Mouse (Mus musculus): ENCODE data around the gene Stab1.
A peak's percentile ranks its signal among the peaks of the same experiment; 100 is the strongest.

Stab1 gene

DNA sequence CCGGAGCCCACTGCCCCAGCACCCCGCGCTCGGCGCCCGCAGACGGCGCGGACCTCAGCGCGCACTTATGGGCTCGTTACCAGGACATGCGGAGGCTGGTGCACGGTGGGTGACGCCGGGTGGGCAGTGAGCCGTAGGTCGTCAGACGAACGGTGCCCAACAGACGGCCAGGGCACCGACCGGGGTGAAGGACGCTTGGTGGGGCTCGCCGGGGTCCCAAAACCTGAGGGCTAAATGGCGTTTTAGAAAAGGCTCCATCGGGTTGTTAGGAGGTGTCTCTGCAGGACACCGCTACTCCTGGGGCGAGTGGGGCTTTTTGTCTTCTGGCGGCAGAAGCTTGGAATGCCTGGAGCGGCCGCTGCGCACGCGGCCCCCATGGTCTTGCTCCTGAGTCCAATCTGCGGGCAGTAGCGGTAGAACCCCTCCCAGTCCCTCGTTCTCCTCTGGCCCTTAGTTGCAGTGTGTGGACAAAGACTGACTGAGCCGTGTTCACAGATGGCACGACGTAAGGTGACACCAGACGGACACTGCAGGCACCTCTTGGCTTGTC, 37.1 kb downstream of the Stab1 start:
- DNase-seq (ENCODE audit: low spot score), result no peak

DNA sequence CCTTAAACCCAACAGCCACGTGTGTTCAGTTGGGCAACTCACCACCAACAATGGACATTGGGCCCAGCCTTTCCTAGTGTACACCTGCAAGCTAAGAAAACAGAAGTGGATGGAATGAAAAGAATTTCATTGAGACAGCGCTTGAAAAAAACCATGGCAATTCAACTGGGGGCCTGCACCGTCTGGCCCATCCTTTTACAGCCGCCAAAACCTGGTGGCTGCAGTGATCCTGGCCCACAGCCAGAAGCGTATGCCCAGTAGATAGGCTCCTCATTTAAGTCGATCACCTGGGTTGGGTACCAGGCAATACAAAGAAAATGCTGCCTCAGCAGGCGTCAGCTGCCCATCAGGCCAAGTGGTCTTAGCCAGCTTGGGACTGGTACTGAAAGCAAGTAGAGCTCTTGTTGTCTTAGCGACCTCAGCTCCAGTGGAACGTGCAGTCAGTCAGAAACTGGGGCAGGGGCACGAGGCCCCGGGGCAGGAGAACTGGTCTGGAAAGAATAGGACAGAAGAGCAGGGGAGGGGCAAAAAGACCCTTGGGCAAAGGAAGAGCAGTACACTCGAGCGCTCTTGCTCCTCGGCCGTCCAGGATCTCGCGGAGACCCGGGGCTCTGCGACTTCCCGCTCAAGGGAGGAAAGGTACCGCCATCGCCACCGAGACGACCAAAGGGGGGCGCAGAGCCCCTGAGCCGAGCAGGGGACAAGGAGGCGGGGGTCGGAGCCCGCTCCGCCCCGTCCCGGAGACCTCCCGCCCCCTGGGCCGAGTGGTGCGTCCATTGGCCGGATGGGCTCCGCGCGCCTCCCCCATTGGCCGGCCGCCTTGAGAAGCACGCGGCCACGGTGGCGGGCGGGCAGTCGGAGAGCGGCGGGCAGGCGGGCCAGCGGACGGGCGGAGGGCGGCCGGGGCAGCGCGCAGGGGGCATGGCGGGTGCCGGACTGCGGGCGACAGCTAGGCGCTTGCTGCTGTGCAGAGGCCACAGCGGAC, 37.9 kb downstream of the Stab1 start, which contains the start of gene Nt5dc2:
Nt5dc2 (plus strand) TSS at position 818 of the 985 bp plus-strand sequence.
- peak; percentile 84 for DNase-seq (ENCODE audit: low spot score)

DNA sequence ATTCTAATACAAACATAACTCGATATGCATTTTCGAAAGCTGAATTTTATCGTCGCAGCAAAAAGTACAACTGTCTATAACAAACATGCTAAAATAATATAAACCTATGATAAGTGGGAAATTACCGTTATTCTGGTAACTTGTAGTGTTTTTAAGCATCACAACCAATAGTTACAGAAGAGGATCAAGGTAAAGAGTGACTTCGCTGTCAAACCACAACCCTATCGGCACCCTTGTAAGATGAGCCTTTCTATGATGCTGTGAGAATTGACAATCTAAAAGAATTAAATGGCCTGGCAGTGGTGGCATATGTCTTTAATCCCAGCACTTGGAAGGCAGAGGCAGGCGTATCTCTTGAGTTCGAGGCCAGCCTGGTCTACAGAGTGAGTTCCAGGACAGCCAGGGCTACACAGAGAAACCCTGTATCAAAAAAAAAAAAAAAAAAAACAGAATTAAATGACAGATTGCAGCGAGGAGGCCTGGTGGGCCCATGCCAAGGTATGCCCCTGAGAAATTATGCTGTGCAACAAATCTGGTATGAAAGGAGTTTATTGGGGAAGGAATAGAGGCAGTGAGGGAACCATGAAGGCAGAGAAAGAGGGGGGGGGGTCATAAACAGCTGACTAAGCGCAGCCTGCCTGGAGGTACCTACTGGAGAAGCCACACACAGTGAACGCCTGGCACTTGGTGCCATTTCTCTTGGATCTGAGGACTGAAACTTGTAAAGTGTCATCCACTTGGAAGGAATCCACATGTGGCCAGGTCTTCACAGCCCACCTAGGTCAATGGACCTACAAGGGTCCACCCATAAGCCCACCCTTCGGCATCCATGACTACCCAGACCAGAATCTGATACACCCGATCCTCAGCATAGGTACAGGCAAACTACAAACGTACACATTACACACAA, 38.9 kb downstream of the Stab1 start:
- no peak for DNase-seq (ENCODE audit: low spot score)

DNA sequence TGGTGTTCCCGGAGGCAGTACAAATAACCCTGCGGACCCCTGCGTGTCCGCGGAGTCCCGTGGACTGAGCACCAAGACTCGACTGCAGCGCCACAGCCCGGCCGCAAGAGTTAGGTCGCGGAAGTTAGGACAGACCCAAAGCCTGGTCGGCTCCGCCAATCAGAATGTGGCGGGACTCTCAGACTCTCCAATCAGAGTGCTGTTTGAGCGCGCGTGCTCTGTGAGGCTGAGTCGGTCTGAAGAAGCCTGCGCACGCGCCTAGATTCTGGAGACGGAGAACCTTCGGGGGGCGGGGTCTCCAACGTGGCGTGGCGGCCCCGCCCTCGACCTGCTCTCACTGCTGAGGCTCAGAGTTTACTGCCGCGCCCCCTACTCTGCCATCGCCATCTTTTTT, 39.6 kb downstream of the Stab1 start, which contains the start of gene Smim4:
Smim4 (minus strand) TSS at position 131 of the 394 bp plus-strand sequence.
- DNase-seq (ENCODE audit: low spot score), result peak; percentile 97

DNA sequence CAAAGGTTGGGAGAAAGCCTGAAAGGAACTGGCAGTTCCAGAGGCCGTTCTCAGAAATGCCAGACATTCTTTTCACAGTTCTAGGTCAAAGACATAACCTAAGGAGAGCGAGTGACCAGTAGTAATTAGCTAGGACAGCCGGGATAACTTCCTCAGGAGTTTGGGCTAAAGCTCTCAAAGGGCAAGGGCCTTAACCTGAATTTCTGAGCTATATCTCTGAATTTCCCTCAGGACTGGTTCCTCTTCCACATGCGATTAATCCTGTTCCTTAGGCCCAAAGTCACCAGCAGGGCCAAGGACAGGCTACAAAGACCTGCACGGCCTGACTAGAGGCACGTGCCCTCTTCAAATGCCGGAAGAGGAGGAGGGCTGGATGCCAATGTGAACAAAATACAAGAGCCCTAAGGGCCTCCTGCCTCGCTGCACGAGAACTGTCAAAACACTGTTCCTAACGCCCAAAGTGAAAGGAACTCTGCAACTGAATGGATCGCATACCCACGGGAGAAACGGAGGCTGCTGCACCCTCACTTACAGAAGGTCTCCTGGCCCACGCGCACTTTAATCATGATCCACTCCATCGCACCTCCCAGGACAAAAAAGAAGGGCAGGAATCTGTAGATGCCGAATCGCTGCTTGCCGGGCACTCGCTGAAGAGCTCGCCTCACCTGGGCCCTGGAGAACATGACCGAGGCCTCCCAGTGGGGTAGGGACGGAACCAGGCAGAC, 40.2 kb downstream of the Stab1 start:
- no peak for DNase-seq (ENCODE audit: low spot score)

DNA sequence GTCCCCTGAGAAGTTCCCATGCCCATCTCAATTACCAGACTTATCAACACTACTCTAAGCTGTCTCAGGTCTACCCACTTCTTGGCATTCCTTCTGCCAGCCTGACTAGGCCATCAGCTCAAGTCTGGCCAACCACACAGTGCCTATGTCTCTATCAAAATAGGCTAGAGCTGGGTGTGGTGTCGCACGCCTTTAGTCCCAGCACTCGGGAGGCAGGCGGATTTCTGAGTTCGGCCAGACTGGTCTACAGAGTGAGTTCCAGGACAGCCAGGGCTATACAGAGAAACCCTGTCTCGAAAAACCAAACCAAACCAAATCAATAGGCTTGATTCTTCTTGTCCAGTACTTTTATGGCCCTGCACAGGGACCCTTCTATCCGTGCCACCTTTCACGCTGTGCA, 41.6 kb downstream of the Stab1 start:
- no peak for DNase-seq (ENCODE audit: low spot score)

DNA sequence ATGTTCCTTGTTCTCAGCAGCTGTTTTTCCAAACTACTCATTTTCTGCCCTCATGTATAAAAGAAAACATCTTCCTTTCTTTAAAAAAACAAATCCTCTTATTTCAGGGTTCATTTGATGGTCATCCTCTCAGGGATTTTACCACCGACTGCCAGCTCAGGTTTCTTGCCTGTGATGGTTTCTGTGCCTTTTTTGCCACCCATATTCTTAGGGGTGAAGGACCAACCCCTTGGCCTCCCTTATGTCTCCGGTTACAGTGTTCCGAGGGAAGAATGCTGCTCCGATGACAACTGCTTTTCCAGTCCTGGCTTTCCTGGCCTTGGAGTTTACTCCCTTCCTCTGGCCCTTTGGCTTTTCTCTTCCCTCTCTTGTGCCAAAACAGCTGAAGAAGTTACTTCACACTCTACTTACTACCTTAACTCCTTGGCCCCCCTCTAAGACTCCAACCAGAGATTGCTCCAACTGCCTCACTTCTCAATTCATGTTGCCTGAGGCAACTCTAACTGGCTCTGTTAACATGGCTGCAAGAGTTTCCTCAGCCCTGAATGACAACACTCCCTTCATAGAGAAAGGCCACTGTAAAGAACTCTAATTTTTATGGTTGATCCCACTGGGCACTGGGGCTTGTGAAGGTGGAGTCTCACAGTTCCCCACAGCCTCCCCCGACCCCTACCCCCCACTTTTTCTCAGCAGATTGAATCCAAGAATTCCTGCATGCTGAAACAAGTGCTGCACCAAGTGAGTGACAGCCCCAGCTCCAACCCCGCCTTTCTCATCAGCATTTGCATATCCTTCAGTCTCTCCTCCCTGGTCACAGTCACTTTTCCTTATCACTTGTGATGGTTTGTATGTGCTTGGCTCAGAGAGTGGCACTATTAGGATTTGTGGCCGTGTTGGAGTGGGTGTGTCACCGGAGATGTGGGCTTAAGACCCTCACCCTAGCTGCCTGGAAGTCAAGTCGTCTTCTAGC, 43.0 kb downstream of the Stab1 start:
- DNase-seq (ENCODE audit: low spot score), result no peak

DNA sequence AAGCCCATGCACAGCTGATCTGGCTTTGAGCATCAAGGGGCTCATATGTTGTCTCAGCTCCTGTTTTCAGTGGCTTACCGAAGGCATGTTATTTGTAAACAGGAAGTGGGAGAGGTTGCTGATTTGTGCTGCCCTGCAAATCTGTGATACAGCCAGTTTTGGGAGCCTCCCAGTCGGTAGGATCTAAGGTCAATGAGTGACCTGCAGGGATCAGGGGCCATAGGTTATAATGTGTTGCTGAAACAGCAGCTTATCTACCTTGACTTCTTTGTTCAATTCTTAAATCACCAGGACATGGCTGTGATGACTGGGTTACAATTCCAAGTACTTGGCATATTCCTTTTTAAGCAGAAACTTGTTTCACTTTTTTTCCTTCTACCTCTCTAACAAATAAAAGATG, 52.9 kb downstream of the Stab1 start:
- no peak for DNase-seq (ENCODE audit: low spot score)

DNA sequence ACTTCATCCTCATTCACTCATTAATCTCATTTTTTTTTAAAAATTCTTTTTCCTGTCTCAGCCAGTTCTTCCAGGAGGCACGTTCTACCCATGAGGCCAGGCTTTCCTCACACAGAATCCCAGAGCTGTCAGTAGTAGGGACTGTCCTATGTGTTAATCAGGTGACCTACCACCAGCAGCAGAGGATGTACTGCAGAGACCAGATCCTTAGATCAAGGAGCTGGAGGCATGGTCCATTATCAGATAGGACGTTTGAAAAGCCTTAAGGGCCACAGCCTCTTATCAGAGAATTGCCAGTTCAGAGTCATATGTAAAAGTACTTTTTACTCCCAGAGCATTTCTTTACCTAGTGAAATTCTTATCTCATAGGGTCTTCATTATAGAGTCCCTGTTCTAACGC, 54.4 kb downstream of the Stab1 start:
- no peak for DNase-seq (ENCODE audit: low spot score)

DNA sequence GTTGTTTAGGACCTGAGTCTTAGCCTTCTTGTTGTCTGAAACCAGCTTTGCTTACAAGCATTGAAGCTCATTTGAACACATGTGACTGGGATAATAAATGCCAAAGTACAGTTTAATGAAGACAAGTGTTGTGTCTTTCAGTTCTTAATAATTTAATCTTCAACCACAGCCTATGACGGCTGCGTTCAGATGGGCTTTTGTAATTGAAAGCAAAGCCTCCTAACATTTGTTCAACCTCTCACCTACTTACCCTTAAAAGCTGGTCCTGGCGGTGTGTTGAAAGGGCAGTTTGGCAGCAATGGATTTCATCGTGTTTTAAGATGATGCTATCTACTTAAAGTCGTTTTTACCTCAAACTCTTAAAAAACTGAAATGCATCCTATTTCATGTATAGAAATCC, 56.3 kb downstream of the Stab1 start:
- no peak for DNase-seq (ENCODE audit: low spot score)

DNA sequence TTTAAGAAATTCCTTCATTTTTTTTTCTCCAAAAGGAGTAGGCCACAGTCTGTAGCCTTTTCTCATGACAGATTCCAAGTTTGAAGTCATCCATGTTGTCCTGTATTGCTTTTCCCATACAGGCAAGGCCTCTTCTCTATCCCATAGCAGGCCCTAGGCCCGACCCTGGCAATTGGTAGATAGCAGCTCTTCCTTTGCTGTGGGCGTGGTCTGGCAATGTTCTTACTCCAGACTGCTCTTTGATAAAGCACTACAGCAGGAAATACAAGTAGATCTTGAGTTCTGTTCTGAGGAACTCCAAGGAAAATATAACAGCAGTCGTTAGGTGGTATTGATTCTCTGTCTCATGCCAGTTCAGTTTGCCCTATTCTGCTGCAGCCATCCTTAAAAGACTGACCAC, 57.8 kb downstream of the Stab1 start:
- DNase-seq (ENCODE audit: low spot score), result no peak

DNA sequence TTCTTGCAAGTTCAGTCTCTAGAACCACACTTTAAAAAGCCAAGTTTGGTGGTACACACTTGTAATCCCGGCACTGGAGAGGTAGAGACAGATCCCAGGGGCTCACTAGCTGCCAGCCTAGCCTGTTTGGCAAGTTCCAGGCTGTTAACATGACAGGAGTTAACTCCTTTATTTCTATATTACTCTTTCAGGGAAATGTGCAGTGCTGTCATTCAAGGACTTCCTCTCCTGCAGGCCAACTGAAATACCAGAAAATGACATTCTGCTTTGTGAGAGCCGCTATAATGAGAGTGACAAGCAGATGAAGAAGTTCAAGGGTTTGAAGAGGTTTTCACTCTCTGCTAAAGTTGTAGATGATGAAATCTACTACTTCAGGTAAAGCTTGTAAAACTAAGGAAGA, 63.3 kb downstream of the Stab1 start:
- no peak for DNase-seq (ENCODE audit: low spot score)

DNA sequence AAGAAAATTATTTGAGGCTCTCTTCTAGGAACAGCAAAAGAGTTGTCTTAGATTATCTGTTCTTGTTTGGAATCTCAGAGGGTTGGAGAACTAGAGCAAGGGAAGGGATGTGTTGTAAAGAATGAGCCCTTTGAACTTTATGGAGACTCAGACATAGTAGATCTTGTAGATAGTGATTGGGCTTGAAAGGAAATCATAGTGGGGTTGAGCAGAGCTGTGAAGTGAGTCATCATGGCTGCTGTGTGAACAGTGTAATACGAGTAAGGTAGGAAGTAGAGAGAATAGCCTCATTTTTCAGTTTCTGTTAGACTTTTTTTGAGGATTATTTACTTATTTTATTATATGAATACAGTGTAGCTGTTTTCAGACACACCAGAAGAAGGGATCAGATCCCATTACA, 78.5 kb downstream of the Stab1 start:
- no peak for DNase-seq (ENCODE audit: low spot score)

All from ovary, adult 18-20 months (tissue).